Mouse (Mus musculus): ENCODE measurements at regions not wholly inside any gene's neighbourhood (a gene's known extent, or its start where the extent isn't known, plus 50 kb on each side); places are given as distances from the start of the nearest gene placed in this dataset.
"Not testable (repeated sequence)": the region's sequence is repeated elsewhere in the genome, so short reads cannot be mapped to it uniquely, and the experiment has no call there.

DNA sequence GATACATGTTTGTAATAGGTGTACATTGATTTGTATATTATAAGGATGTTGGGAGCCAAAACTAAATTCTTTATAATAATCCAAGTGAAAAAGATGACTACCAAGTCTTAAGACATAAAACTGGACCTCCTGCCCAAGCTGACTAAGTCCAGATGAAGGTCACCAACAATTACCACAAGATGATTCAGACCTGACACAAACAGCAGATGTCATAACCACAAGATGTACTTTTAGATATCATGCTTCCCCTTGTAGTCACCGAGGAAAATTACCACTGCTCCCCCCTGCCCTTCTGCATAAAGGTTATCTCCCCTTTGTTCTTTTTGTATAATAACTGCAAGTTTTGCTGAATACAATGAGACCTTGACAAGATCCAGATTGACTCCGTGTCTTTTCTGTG is 843.0 kb upstream of the Gm8797 start:
- TF ChIP-seq CTCF, EP300 (IDR thresholded peaks at IDR 0.05): not testable (repeated sequence)
